Mouse (Mus musculus) CH12.LX (cell line): ENCODE measurements around the gene Fbxl14. TPM values are rescaled to one million over a fixed set of nuclear protein-coding genes. Genes with fewer than 3 reads are reported as not detected.

Experiments used
- DNase-seq: peaks from one replicate; pipeline ENCODE4 v3.0.0-alpha.2; 2013; ENCODE audit errors: extremely low read depth
- H3K27ac ChIP-seq: 2 replicates; pipeline ENCODE4 v1.5.1; 2012; ENCODE audit warnings: low read depth, mild to moderate bottlenecking, control low read depth, moderate library complexity; ENCODE audit not compliant: insufficient read depth
- H3K27me3 ChIP-seq: replicated peaks from 2 replicates; pipeline ENCODE3; 2012; ENCODE audit warnings: inconsistent platforms
- H3K36me3 ChIP-seq, 2 experiments: replicated peaks in 1 of 2; 2 replicates each; pipeline versions ENCODE3 to v1.6.1; 2012; ENCODE audit warnings: inconsistent platforms in 1 of 2, low read length in 1 of 2, mild to moderate bottlenecking in 1 of 2, mixed read lengths in 1 of 2, moderate library complexity in 1 of 2; ENCODE audit not compliant: control insufficient read depth in 1 of 2, insufficient read depth in 1 of 2
- H3K4me1 ChIP-seq, 2 experiments: 2 replicates each; pipeline ENCODE4 v1.6.1; 2012; ENCODE audit warnings: inconsistent platforms in 1 of 2, moderate library complexity in 1 of 2; ENCODE audit not compliant: insufficient read depth in 2 of 2, control insufficient read depth in 1 of 2
- H3K4me2 ChIP-seq: 2 replicates; pipeline ENCODE4 v1.6.1; 2012; ENCODE audit warnings: low read depth, mild to moderate bottlenecking, control low read depth; ENCODE audit not compliant: poor library complexity, insufficient read depth, severe bottlenecking
- H3K4me3 ChIP-seq, 3 experiments: fragments of 150-350 bp in 1 of 3; sonication (generic) in 1 of 3; replicated peaks in 1 of 3; 2 replicates each; pipeline versions ENCODE3 to v1.5.1; 2011 to 2012; ENCODE audit warnings: low read depth in 2 of 3, low read length in 2 of 3, mild to moderate bottlenecking in 2 of 3, moderate library complexity in 2 of 3, control low read depth in 1 of 3, improper control_type of control experiment in 1 of 3, inconsistent platforms in 1 of 3, mixed read lengths in 1 of 3; ENCODE audit not compliant: poor library complexity in 1 of 3
- H3K79me2 ChIP-seq: replicated peaks from 2 replicates; pipeline ENCODE4 v1.6.1; 2012; ENCODE audit warnings: mild to moderate bottlenecking, moderate library complexity; ENCODE audit not compliant: control insufficient read depth, poor library complexity, insufficient read depth, severe bottlenecking; ENCODE audit errors: extremely low read depth
- H3K9ac ChIP-seq: 2 replicates; pipeline ENCODE4 v1.6.1; 2012; ENCODE audit warnings: low read depth, mild to moderate bottlenecking, control low read depth, moderate library complexity; ENCODE audit not compliant: insufficient read depth
- H3K9me3 ChIP-seq: replicated peaks from 2 replicates; pipeline ENCODE3; 2012; ENCODE audit warnings: low read length, inconsistent platforms, mixed read lengths
- BHLHE40 ChIP-seq: IDR thresholded peaks from 2 replicates; pipeline ENCODE4 v1.6.1; 2011; ENCODE audit warnings: mild to moderate bottlenecking, low read depth, low read length, improper control_type of control experiment
- CHD2 ChIP-seq: IDR thresholded peaks from 2 replicates; pipeline ENCODE4 v1.6.1; 2011; ENCODE audit warnings: low read length, improper control_type of control experiment
- CTCF ChIP-seq, 2 experiments: IDR thresholded peaks in 1 of 2; conservative IDR thresholded peaks in 1 of 2; 2 replicates each; pipeline ENCODE4 v1.5.1; 2011 to 2012; ENCODE audit warnings: low read depth in 2 of 2, low read length in 2 of 2, improper control_type of control experiment in 1 of 2, inconsistent platforms in 1 of 2, mild to moderate bottlenecking in 1 of 2, moderate library complexity in 1 of 2
- ELF1 ChIP-seq: IDR thresholded peaks from 2 replicates; pipeline ENCODE4 v1.6.1; 2014; ENCODE audit warnings: low read depth, mild to moderate bottlenecking, inconsistent platforms, low read length, improper control_type of control experiment
- ETS1 ChIP-seq: conservative IDR thresholded peaks from 2 replicates; pipeline ENCODE4 v1.6.1; 2012; ENCODE audit warnings: low read depth, mild to moderate bottlenecking, inconsistent platforms, low read length, improper control_type of control experiment, moderate library complexity
- GABPA ChIP-seq: IDR thresholded peaks from 2 replicates; pipeline ENCODE4 v1.6.1; 2012; ENCODE audit warnings: low read depth, low read length, improper control_type of control experiment, inconsistent platforms; ENCODE audit not compliant: insufficient replicate concordance
- HCFC1 ChIP-seq: IDR thresholded peaks from 2 replicates; pipeline ENCODE4 v1.6.1; 2012; ENCODE audit warnings: low read depth, mild to moderate bottlenecking, inconsistent platforms, low read length, improper control_type of control experiment
- IRF4 ChIP-seq: IDR thresholded peaks from 2 replicates; pipeline ENCODE4 v1.6.1; 2014; ENCODE audit warnings: low read depth, mild to moderate bottlenecking, inconsistent platforms, low read length, improper control_type of control experiment
- JUN ChIP-seq: IDR thresholded peaks from 2 replicates; pipeline ENCODE4 v1.6.1; 2011; ENCODE audit warnings: low read depth, mild to moderate bottlenecking, low read length, improper control_type of control experiment, moderate library complexity; ENCODE audit not compliant: insufficient read depth
- MAFK ChIP-seq: IDR thresholded peaks from 2 replicates; pipeline ENCODE4 v1.6.1; 2011; ENCODE audit warnings: low read length, improper control_type of control experiment; ENCODE audit not compliant: insufficient replicate concordance
- MAZ ChIP-seq: IDR thresholded peaks from 2 replicates; pipeline ENCODE4 v1.6.1; 2012; ENCODE audit warnings: low read depth, mild to moderate bottlenecking, inconsistent platforms, low read length, improper control_type of control experiment, moderate library complexity
- MYC ChIP-seq: IDR thresholded peaks from 2 replicates; pipeline ENCODE4 v1.6.1; 2011; ENCODE audit warnings: low read depth, mild to moderate bottlenecking, improper control_type of control experiment, low read length
- NRF1 ChIP-seq: IDR thresholded peaks from 2 replicates; pipeline ENCODE4 v1.6.1; 2014; ENCODE audit warnings: low read depth, mild to moderate bottlenecking, inconsistent platforms, low read length, improper control_type of control experiment, moderate library complexity
- POLR2A ChIP-seq: IDR thresholded peaks from 2 replicates; pipeline ENCODE4 v1.6.1; 2011; ENCODE audit warnings: low read depth, mild to moderate bottlenecking, improper control_type of control experiment, low read length
- RAD21 ChIP-seq: IDR thresholded peaks from 2 replicates; pipeline ENCODE4 v1.6.1; 2011; ENCODE audit warnings: low read depth, mild to moderate bottlenecking, low read length, improper control_type of control experiment, moderate library complexity
- RCOR1 ChIP-seq: conservative IDR thresholded peaks from 2 replicates; pipeline ENCODE4 v1.6.1; 2012; ENCODE audit warnings: low read depth, mild to moderate bottlenecking, inconsistent platforms, low read length, improper control_type of control experiment
- SIN3A ChIP-seq: IDR thresholded peaks from 2 replicates; pipeline ENCODE4 v1.6.1; 2012; ENCODE audit warnings: low read length, improper control_type of control experiment, inconsistent platforms
- TBP ChIP-seq: conservative IDR thresholded peaks from 2 replicates; pipeline ENCODE4 v1.6.1; 2011; ENCODE audit warnings: low read depth, low read length, improper control_type of control experiment
- USF1 ChIP-seq: IDR thresholded peaks from 2 replicates; pipeline ENCODE4 v1.6.1; 2014; ENCODE audit warnings: low read depth, mild to moderate bottlenecking, inconsistent platforms, low read length, improper control_type of control experiment
- ZKSCAN1 ChIP-seq: IDR thresholded peaks from 2 replicates; pipeline ENCODE4 v1.6.1; 2012; ENCODE audit warnings: low read depth, inconsistent platforms, low read length, improper control_type of control experiment, borderline replicate concordance
- ZMIZ1 ChIP-seq: IDR thresholded peaks from 2 replicates; pipeline ENCODE4 v1.6.1; 2012; ENCODE audit warnings: low read depth, mild to moderate bottlenecking, inconsistent platforms, low read length, improper control_type of control experiment
- ZNF384 ChIP-seq: IDR thresholded peaks from 2 replicates; pipeline ENCODE4 v1.6.1; 2012; ENCODE audit warnings: low read depth, low read length, improper control_type of control experiment, inconsistent platforms
- dilution Hi-C: fragments of 300-500 bp; cut with MboI; formaldehyde crosslinking; loops from 2 replicates; pipeline ENCODE4 v1.14.3; 2020; ENCODE audit warnings: low sequenced_read_pairs; ENCODE audit not compliant: extremely low pct_unique_long_range_greater_than_20kb, extremely low pct_ligation_motif_present
- in situ Hi-C: fragments of 300-500 bp; cut with MboI; formaldehyde crosslinking; loops from 3 replicates; pipeline ENCODE4 v1.14.3; 2019; ENCODE audit warnings: low sequenced_read_pairs, low pct_ligation_motif_present, low pct_unique_long_range_greater_than_20kb, mixed read lengths
- polyA plus RNA-seq: library from polyadenylated mRNA; unstranded; fragments of >175 nt; gene quantifications from 2 replicates; pipeline ENCODE4 v1.2.1, GENCODE M21; 2012; ENCODE audit warnings: low read depth; ENCODE audit not compliant: insufficient read length
- total RNA-seq, 2 experiments: library from RNA; depleted of rRNA; stranded (reverse); fragments of 300-350 nt in 1 of 2; fragments of >200 nt in 1 of 2; gene quantifications; 2 replicates each; pipeline ENCODE4 v1.2.3; 2012 to 2014

The Fbxl14 gene
- total and polyA plus RNA-seq, 3 experiments, result 29.9 to 32.0 (median 30.3) TPM

DNA sequence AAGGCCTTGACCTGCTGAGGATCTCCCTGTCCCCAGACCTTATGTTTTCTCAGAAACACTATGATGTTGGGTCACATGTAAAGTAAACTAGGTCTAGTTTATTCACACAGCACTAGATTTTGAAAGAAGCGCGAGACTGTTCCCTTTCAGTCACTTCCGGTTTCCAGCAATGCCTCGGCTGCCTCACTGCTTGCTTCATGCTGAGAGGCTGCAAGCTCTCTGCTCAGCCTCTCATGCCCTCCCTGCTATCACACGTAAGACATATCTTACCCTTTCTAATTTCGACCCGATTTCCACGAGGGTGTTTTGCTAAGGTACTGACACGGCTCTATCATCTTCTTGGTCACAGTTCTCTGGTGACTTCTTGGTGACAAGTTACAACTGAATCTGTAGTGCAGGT is 22.6 kb downstream of the Fbxl14 start:
- Histone ChIP-seq H3K4me3 (no peak overlapping the region), H3K36me3 (no peaks in the 10 kb centered on the region), H3K4me2 (no peak overlapping the region), H3K9ac (no peak overlapping the region), H3K4me1 (no peaks in the 10 kb centered on the region), H3K9me3 (no peaks in the 10 kb centered on the region), H3K79me2 (no peaks in the 10 kb centered on the region), H3K27me3 (no peaks in the 10 kb centered on the region), H3K27ac (no peak overlapping the region)
- in situ Hi-C loops, result no loop called here
- dilution Hi-C loops, result no loop called here
- DNase-seq, result no peak
- TF ChIP-seq JUN (no peak), NRF1 (no peak), HCFC1 (no peak), ELF1 (peak; percentile 58)

DNA sequence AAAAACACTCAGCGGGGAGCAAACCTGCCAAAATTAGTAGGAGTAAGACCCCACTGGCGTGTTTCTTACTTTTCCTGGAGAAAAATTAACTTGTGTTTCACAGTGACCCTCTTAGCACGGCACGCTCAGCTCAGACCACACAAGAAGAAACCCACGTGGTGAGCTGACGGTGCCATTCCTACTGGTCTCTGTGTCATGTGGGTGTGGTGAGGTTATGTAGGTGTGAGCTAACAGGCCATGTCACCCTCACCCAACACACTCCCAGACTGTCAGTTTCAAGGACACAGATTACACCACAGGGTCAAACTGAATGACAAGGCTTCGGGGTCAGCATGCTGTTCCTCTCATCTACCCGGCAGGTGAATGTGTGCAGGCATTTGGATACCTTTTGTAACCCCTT is 25.3 kb downstream of the Fbxl14 start:
- H3K4me3 ChIP-seq, result no peak overlapping the region
- dilution Hi-C loops (no loop called here), in situ Hi-C loops (no loop called here)
- H3K27ac ChIP-seq, result no peak overlapping the region
- no peaks in the 10 kb centered on the region for H3K27me3 ChIP-seq
- no peak overlapping the region for H3K9ac ChIP-seq
- no peak overlapping the region for H3K4me2 ChIP-seq
- TF ChIP-seq GABPA (no peak), RCOR1 (no peak), IRF4 (no peak), SIN3A (no peak)
- no peak for DNase-seq
- H3K9me3 ChIP-seq, result no peaks in the 10 kb centered on the region
- no peaks in the 10 kb centered on the region for H3K79me2 ChIP-seq
- H3K4me1 ChIP-seq, result peaks cover 0 to 12% of the 10 kb centered on the region in 2 experiments; a peak in 1 of 4 replicates
- no peaks in the 10 kb centered on the region for H3K36me3 ChIP-seq

DNA sequence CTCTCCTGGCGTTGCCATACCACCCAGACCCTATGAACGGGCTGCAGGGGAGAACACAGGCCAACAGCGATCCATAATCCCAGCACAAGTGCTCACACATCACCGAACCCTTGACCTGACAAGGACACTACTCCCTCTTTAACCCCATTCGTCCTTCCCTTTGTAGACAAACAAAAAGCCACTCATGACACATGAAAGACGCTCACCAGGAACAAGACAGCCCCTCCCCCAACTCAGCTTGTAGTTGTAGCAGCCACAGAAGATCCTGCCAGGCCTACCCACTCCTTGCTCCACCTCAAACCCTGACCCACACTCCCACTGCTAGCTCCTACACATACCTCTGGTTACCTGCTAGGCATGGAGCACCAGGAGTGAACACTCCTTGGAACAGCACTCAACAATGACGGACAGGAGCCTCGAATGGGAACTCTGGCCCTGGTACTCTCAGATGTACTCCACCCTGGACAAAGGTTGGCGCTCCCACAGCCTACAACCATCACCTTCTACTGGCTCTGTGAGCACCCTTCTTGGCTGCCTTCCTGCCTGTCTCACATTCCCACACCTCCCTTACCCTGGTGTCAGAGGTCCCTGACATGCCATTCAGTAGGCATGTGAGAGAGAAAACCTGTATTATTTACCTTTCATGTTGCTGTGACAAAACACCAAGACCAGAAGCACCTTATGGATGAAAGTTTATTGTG is 26.2 kb downstream of the Fbxl14 start:
- no peak overlapping the region for H3K27ac ChIP-seq
- in situ Hi-C loops, result no loop called here
- dilution Hi-C loops, result no loop called here
- H3K4me1 ChIP-seq, result peaks cover 0 to 12% of the 10 kb centered on the region in 2 experiments; a peak in 1 of 4 replicates
- H3K4me2 ChIP-seq, result no peak overlapping the region
- TF ChIP-seq MAZ, result no peak
- TF ChIP-seq RAD21, result no peak
- TF ChIP-seq TBP, result no peak
- no peak for TF ChIP-seq BHLHE40
- TF ChIP-seq CTCF (conservative IDR thresholded peaks at IDR 0.05 in 1 of 2, IDR thresholded peaks at IDR 0.05 in 1 of 2; ENCODE audit: low read depth in 2 of 2, low read length in 2 of 2), result no peak
- TF ChIP-seq IRF4, result no peak
- no peak for TF ChIP-seq MYC
- TF ChIP-seq ETS1, result no peak
- no peak for TF ChIP-seq POLR2A
- TF ChIP-seq USF1, result no peak
- no peak for TF ChIP-seq NRF1
- no peak for TF ChIP-seq MAFK
- no peak for TF ChIP-seq ZMIZ1
- no peak for TF ChIP-seq RCOR1
- TF ChIP-seq ZNF384, result no peak
- no peak for TF ChIP-seq CHD2
- TF ChIP-seq ZKSCAN1, result no peak
- TF ChIP-seq, all 38 proteins: peak for 0
- H3K27me3 ChIP-seq, result no peaks in the 10 kb centered on the region
- no peak overlapping the region for H3K9ac ChIP-seq
- no peak overlapping the region for H3K4me3 ChIP-seq
- H3K36me3 ChIP-seq, result no peaks in the 10 kb centered on the region
- no peaks in the 10 kb centered on the region for H3K79me2 ChIP-seq
- H3K9me3 ChIP-seq, result no peaks in the 10 kb centered on the region
- no peak for DNase-seq
